Mouse (Mus musculus) small intestine, adult 2 months (tissue): ENCODE results near the gene Cd164.

Experiments
- CTCF ChIP-seq: fragments of 200-500 bp; IDR thresholded peaks from 2 replicates; pipeline ENCODE4 v1.5.1; 2012; ENCODE audit warnings: low read depth, mild to moderate bottlenecking, control low read depth, inconsistent platforms, low read length, moderate library complexity, mixed read lengths; ENCODE audit not compliant: insufficient replicate concordance, insufficient read length; ENCODE audit errors: extremely low read depth
- POLR2A ChIP-seq: fragments of 200-500 bp; IDR thresholded peaks from 2 replicates; pipeline ENCODE4 v1.6.1; 2012; ENCODE audit warnings: low read depth, mild to moderate bottlenecking, control low read depth, inconsistent platforms, low read length, moderate library complexity

DNA sequence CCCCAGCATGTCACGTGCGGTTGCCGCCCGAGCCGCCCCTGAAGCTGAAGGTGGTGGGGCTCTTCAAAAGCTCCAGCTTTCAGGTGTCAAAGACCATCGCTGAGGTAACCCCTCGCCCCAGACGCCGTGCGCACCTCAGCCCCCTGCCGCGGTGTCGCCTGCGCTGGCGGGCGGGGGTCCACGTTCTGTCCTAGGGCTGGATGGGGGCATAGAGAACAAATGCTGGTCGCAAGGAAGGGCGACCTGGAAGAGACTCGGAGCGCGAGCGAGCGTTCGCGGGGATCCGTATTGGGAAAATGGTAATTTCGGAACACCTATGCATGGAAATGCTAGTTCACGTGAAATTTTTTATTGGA is 28.7 kb upstream of the Cd164 start:
- TF ChIP-seq CTCF = no peak
- TF ChIP-seq POLR2A = no peak
